Mouse (Mus musculus) limb, embryonic 11.5 days (tissue): ENCODE results near the gene Plk5. TPM values are rescaled to one million over a fixed set of nuclear protein-coding genes. Genes with fewer than 3 reads are reported as not detected.

Source experiments
- microRNA-seq: library from miRNA; unstranded; fragments of <30 nt; microRNA quantifications from one replicate; pipeline ENCODE4, GENCODE M21; 2016
- polyA plus RNA-seq: library from polyadenylated mRNA; unstranded; fragments of >200 nt; fragmentation: Nextera tagmentation; extraction: Ambion mirVana; gene quantifications from 2 replicates; pipeline ENCODE4 v1.2.1, GENCODE M21; 2014

The Plk5 gene
- polyA plus RNA-seq, 1 experiment from 2014 or later: 0.49 TPM

Small RNA genes lying within 50 kb of the gene (microRNA-seq; reads per million reads assigned to microRNA genes)
- not detected for gene Gm22721

Other genes starting within 250 kb of the Plk5 start
- gene Stk11, start 240.7 kb upstream of the Plk5 start, polyA plus RNA-seq: 23.6 and 27.1 TPM in 2 replicates
- gene Atp5d, start 217.8 kb upstream of the Plk5 start, polyA plus RNA-seq: 416 and 426 TPM in 2 replicates
- 4.7 and 6.5 TPM in 2 replicates for gene Cbarp, start 215.6 kb upstream of the Plk5 start, polyA plus RNA-seq
- 59.3 and 60.9 TPM in 2 replicates for gene Midn, start 208.2 kb upstream of the Plk5 start, polyA plus RNA-seq
- 67.9 and 68.1 TPM in 2 replicates for gene Cirbp, start 190.5 kb upstream of the Plk5 start, polyA plus RNA-seq
- 5.9 and 7.2 TPM in 2 replicates for gene 1600002K03Rik, start 183.5 kb upstream of the Plk5 start, polyA plus RNA-seq
- gene Efna2, start 177.0 kb upstream of the Plk5 start, polyA plus RNA-seq: 51.3 and 54.8 TPM in 2 replicates
- gene Mum1, start 130.0 kb upstream of the Plk5 start, polyA plus RNA-seq: 84.6 and 87.1 TPM in 2 replicates
- gene Ndufs7, start 107.3 kb upstream of the Plk5 start, polyA plus RNA-seq: 266 and 281 TPM in 2 replicates
- 18.9 and 20.1 TPM in 2 replicates for gene Gamt, start 95.4 kb upstream of the Plk5 start, polyA plus RNA-seq
- gene Dazap1, start 95.0 kb upstream of the Plk5 start, polyA plus RNA-seq: 51.7 and 55.6 TPM in 2 replicates
- gene Rps15, start 64.0 kb upstream of the Plk5 start, polyA plus RNA-seq: 1,071 TPM in 2 replicates
- 4.5 and 5.0 TPM in 2 replicates for gene Apc2, start 60.5 kb upstream of the Plk5 start, polyA plus RNA-seq
- 38.1 and 45.0 TPM in 2 replicates for gene 2310011J03Rik, start 35.9 kb upstream of the Plk5 start, polyA plus RNA-seq
- 4.4 and 5.3 TPM in 2 replicates for gene Pcsk4, start 27.0 kb upstream of the Plk5 start, polyA plus RNA-seq
- gene Reep6, start 26.5 kb upstream of the Plk5 start, polyA plus RNA-seq: 5.2 and 7.2 TPM in 2 replicates
- gene Adamtsl5, start 8.0 kb upstream of the Plk5 start, polyA plus RNA-seq: 0.28 and 0.41 TPM in 2 replicates
- gene Mex3d, start 31.2 kb downstream of the Plk5 start, polyA plus RNA-seq: 9.8 and 10.4 TPM in 2 replicates
- 302 and 337 TPM in 2 replicates for gene Mbd3, start 43.1 kb downstream of the Plk5 start, polyA plus RNA-seq
- 527 and 533 TPM in 2 replicates for gene Uqcr11, start 50.4 kb downstream of the Plk5 start, polyA plus RNA-seq
- gene Tcf3, start 77.2 kb downstream of the Plk5 start, polyA plus RNA-seq: 232 and 248 TPM in 2 replicates
- not detected in 2 replicates for gene Onecut3, start 138.4 kb downstream of the Plk5 start, polyA plus RNA-seq
- 0.37 and 0.48 TPM in 2 replicates for gene Atp8b3, start 182.7 kb downstream of the Plk5 start, polyA plus RNA-seq
- gene Rexo1, start 205.1 kb downstream of the Plk5 start, polyA plus RNA-seq: 27.2 and 32.6 TPM in 2 replicates
- 5.7 and 6.6 TPM in 2 replicates for gene Klf16, start 220.9 kb downstream of the Plk5 start, polyA plus RNA-seq
- 114 and 121 TPM in 2 replicates for gene Abhd17a, start 233.9 kb downstream of the Plk5 start, polyA plus RNA-seq
- gene Scamp4, start 246.4 kb downstream of the Plk5 start, polyA plus RNA-seq: 68.8 and 73.0 TPM in 2 replicates
- 9.7 and 9.8 TPM in 2 replicates for gene Adat3, start 246.4 kb downstream of the Plk5 start, polyA plus RNA-seq
- 2.1 and 2.6 TPM in 2 replicates for gene Gm49322, start 249.6 kb downstream of the Plk5 start, polyA plus RNA-seq